Mouse (Mus musculus) testis, adult 2 months (tissue): ENCODE measurements around the gene Pde4d.

ENCODE experiments used
- CTCF ChIP-seq: fragments of 200-500 bp; IDR thresholded peaks from 2 replicates; pipeline ENCODE4 v1.5.1; 2012; ENCODE audit warnings: low read depth, mild to moderate bottlenecking, inconsistent platforms, low read length, moderate library complexity; ENCODE audit not compliant: control insufficient read depth, insufficient read depth, insufficient replicate concordance
- POLR2A ChIP-seq: fragments of 200-500 bp; IDR thresholded peaks from 2 replicates; pipeline ENCODE4 v1.6.1; 2012; ENCODE audit warnings: low read depth, mild to moderate bottlenecking, inconsistent platforms, low read length, moderate library complexity; ENCODE audit not compliant: control insufficient read depth

DNA sequence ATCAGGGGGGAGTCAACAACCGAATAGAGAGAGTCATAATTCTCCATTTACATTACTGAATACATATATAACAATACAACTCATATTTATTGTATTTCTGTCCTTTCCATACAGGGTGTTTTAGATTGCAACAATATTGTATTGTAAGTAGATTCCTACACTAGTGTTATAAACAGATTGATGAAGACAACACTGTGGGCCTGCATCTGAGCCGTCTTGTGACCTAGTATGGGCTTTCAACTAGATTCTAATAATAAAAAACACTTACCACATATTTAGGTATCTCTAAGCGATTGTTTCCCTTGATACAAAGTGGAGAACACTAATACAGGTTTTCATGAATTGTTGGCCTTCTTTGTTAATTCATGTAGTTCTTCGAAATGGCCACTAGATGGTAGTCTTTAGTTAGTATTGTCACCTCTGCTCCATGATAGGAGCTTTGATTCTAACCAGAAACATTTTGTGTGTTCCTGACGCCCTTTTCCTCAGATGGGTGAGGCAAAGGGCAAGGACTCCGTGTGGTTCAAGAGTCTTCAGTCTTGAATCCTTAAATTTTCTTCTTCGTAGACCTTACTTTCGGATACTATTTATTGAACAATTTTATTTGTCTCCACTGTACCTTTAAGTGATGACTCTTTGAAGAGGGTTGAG, 779.3 kb downstream of the Pde4d start:
- peak; percentile 16; the same call in 1 of the 2 replicates for TF ChIP-seq CTCF
- TF ChIP-seq POLR2A = no peak
